In genomic region chr5:124552558-124553307, GRCm38 (mm10) we compare ENCODE assay signal across 8 mouse cellular contexts. TPM values are rescaled to one million over a fixed set of nuclear protein-coding genes. Genes with fewer than 3 reads are reported as not detected.
DNase-seq lines count a peak whose midpoint lies in the region; ATAC-seq and TF ChIP-seq lines count a peak whose summit lies in the region.

Ddx55 (plus strand) TSS chr5:124552864.

- intact Hi-C loops in heart, postnatal 36 days (cut with DNase I): loop anchor here (5.0 kb wide), 1 partner anchor 200 kb away; no protein-coding TSS in a partner anchor

- peak within 1 kb of the TSS; percentile 63 for H3K9ac ChIP-seq in forebrain, embryonic 16.5 days (replicated peaks; ENCODE audit: low read depth, low read length)
- peak within 1 kb of the TSS; percentile 85 for H3K9ac ChIP-seq in lung, embryonic 16.5 days (ENCODE audit: low read length)

- no peaks in the 10 kb centered on the region for H3K27me3 ChIP-seq in G1E (ENCODE audit: insufficient read depth, low read length)
- H3K27me3 ChIP-seq in forebrain, embryonic 16.5 days (replicated peaks; ENCODE audit: control insufficient read depth, insufficient read depth, low read length): no peaks in the 10 kb centered on the region
- no peaks in the 10 kb centered on the region for H3K27me3 ChIP-seq in lung, embryonic 16.5 days (ENCODE audit: control insufficient read depth, insufficient read depth, low read depth, low read length)

- ATAC-seq in G1E (ENCODE audit: extremely low read depth, insufficient number of reproducible peaks, low FRiP score, poor library complexity, severe bottlenecking): peak; percentile 92
- ATAC-seq in forebrain, embryonic 16.5 days: peak; percentile 93
- ATAC-seq in lung, embryonic 16.5 days (ENCODE audit: low read depth): peak; percentile 89

- peaks cover 34% of the 10 kb centered on the region for H3K4me1 ChIP-seq in G1E (ENCODE audit: insufficient read depth, low read depth, low read length)
- H3K4me1 ChIP-seq in forebrain, embryonic 16.5 days (replicated peaks; ENCODE audit: control insufficient read depth, insufficient read depth, low read length): peaks cover 14% of the 10 kb centered on the region
- H3K4me1 ChIP-seq in lung, embryonic 16.5 days (replicated peaks; ENCODE audit: control insufficient read depth, insufficient read depth, low read length): peaks cover 11% of the 10 kb centered on the region

- peak; percentile 89 for DNase-seq in G1E (ENCODE audit: low spot score)
- peak; percentile 87 for DNase-seq in cerebellum, adult 11-12 months
- peak; percentile 89 to 90 for DNase-seq in heart, postnatal 36 days
- DNase-seq in layer of hippocampus, adult 8-10 months (ENCODE audit: low spot score in 2 of 2): peak; percentile 87
- DNase-seq in ovary, postnatal 10 days (ENCODE audit: low spot score): peak; percentile 68
- peak; percentile 89 to 90 for DNase-seq in thymus, postnatal 10 days (ENCODE audit: low spot score in 2 of 2)

- peak within 1 kb of the TSS; percentile 100 for H3K4me3 ChIP-seq in G1E (ENCODE audit: low read depth, low read length)
- peak within 1 kb of the TSS; percentile 52 for H3K4me3 ChIP-seq in forebrain, embryonic 16.5 days (replicated peaks; ENCODE audit: low read length)
- H3K4me3 ChIP-seq in lung, embryonic 16.5 days (ENCODE audit: low read length): peak within 1 kb of the TSS; percentile 97

- WGBS in forebrain, embryonic 16.5 days: under 1% methylated on average over 63 of the region's 66 CpGs
- WGBS in lung, embryonic 16.5 days: under 1% methylated on average over 62 of the region's 66 CpGs

- TF ChIP-seq CTCF in G1E (IDR thresholded peaks at IDR 0.05; ENCODE audit: low read depth, low read length): no peak

- H3K4me2 ChIP-seq in forebrain, embryonic 16.5 days (ENCODE audit: low read length): peak within 1 kb of the TSS; percentile 77
- peak within 1 kb of the TSS; percentile 74 for H3K4me2 ChIP-seq in lung, embryonic 16.5 days (ENCODE audit: low read depth, low read length)

- H3K36me3 ChIP-seq in G1E (replicated peaks): peaks cover 60% of the 10 kb centered on the region
- peaks cover 8% of the 10 kb centered on the region for H3K36me3 ChIP-seq in forebrain, embryonic 16.5 days (ENCODE audit: control insufficient read depth, insufficient read depth)
- peaks cover 30% of the 10 kb centered on the region for H3K36me3 ChIP-seq in lung, embryonic 16.5 days (ENCODE audit: control insufficient read depth, insufficient read depth, low read length)

- no peaks in the 10 kb centered on the region for H3K9me3 ChIP-seq in G1E (replicated peaks)
- H3K9me3 ChIP-seq in forebrain, embryonic 16.5 days (ENCODE audit: control insufficient read depth, low read length): no peaks in the 10 kb centered on the region
- H3K9me3 ChIP-seq in lung, embryonic 16.5 days (ENCODE audit: control insufficient read depth, low read length): no peaks in the 10 kb centered on the region

- peak within 1 kb of the TSS; percentile 42 for H3K27ac ChIP-seq in forebrain, embryonic 16.5 days (ENCODE audit: low read length)
- H3K27ac ChIP-seq in lung, embryonic 16.5 days (ENCODE audit: low read length): peak within 1 kb of the TSS; percentile 87

RNA-seq across cellular contexts. Expression of gene Ddx55, which starts in this region (rescaled TPM):
- total RNA-seq in G1E (2014; fragmentation: Nextera tagmentation) (25.6 and 26.0 TPM in 2 replicates), G1E (2017) (21.7 and 21.8 TPM in 2 replicates)
- polyA plus RNA-seq in G1E (2012): 17.5 and 23.1 TPM in 2 replicates
- polyA plus RNA-seq in forebrain, embryonic 16.5 days (2015; fragmentation: Nextera tagmentation; extraction: Ambion mirVana): 21.9 and 30.5 TPM in 2 replicates
- 1 to 10 TPM; 4.0 to 6.1 TPM for total RNA-seq in heart, postnatal 36 days (2021)
- 10 to 100 TPM; 27.5 to 36.8 (median 29.6) TPM for total RNA-seq in layer of hippocampus, adult 8-10 months (2022)
- polyA plus RNA-seq in lung, embryonic 16.5 days (2015; fragmentation: Nextera tagmentation; extraction: Ambion mirVana): 11.2 and 12.0 TPM in 2 replicates

Comparison
In these comparisons a context has a peak if more than half of its experiments do, and no peak if none do; other contexts are left out.
1. Peak in every context shown above with its lines: DNase-seq, ATAC-seq, H3K4me3 ChIP-seq and H3K27ac ChIP-seq.